Mouse (Mus musculus) cortical plate, adult 2 months (tissue): ENCODE results near the gene Phospho1.

Experiments
- CTCF ChIP-seq: fragments of 200-500 bp; IDR thresholded peaks from 2 replicates; pipeline ENCODE4 v1.5.1; 2011; ENCODE audit warnings: mild to moderate bottlenecking, control low read depth, low read length; ENCODE audit not compliant: insufficient read depth; ENCODE audit errors: extremely low read depth
- POLR2A ChIP-seq: fragments of 200-500 bp; IDR thresholded peaks from 2 replicates; pipeline ENCODE4 v1.6.1; 2011; ENCODE audit warnings: mild to moderate bottlenecking, low read length, control low read depth; ENCODE audit not compliant: insufficient read depth; ENCODE audit errors: extremely low read depth

DNA sequence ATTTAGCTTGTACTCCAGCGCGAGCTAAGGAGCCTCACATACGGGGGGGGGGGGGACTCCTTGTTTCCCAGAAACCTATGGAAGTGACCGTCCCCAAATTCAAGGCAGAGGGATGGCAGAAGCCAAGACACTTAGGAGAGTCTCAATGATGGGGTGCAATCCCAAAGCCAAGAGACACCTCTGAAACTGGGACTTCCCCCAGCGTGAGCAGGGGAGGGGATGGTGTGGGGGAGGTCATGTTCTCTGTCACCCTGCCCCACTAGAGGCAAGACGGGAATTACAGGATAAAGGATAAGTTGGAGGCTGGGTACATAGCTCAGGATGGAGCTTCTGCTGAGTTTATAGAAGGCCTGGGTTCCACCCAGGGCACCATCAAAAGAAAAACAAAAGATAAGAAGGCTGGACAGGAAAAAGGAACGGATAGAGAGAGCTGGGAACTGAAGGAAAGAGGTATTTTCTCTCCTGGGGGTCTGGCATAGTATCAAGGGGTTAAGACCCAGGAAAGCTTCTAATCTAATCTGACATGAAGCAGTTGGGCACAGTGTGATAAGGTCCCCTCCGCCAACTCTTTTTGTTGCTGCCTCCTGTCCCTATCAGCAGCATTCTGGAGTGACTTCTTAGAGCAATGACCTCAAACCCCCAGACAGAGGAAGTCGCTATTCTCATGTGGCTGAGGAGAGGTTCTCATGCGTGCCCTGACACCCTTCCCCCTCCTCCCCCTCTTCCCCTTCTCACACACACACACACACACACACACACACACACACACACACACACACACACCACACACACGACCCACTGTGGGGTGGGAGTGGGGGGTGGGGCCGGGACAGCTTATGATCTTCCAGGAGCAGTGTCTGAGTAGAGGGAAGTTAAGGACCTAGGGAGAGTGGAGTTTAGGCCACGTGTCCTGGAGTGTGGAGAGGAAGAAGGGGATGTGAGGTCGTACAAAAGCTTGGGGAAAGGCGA, 10.7 kb downstream of the Phospho1 start:
- no peak for TF ChIP-seq CTCF
- TF ChIP-seq POLR2A: no peak
